Mouse (Mus musculus) neural tube, embryonic 11.5 days (tissue): ENCODE data around the gene Odf3l1. TPM values are rescaled to one million over a fixed set of nuclear protein-coding genes. Genes with fewer than 3 reads are reported as not detected.

Source experiments
- ATAC-seq: fragments of 200-750 bp; cut with Nextera tagmentation; 2 replicates; pipeline ENCODE4 v1.8.0; 2017; ENCODE audit warnings: moderate number of reproducible peaks, mild to moderate bottlenecking, moderate TSS enrichment, moderate library complexity; ENCODE audit not compliant: insufficient read depth, low FRiP score, low TSS enrichment
- DNase-seq: peaks from one replicate; pipeline ENCODE4 v3.0.0-alpha.2; 2015; ENCODE audit warnings: low spot score
- H3K27ac ChIP-seq: fragments of 300-500 bp; sonication (generic); 2 replicates; pipeline ENCODE4 v1.5.1; 2014; ENCODE audit warnings: low read depth, mild to moderate bottlenecking, low read length
- H3K27me3 ChIP-seq: fragments of 300-500 bp; sonication (generic); 2 replicates; pipeline ENCODE4 v1.6.1; 2014; ENCODE audit warnings: mild to moderate bottlenecking, low read length, mixed read lengths; ENCODE audit not compliant: control insufficient read depth, insufficient read depth
- H3K36me3 ChIP-seq: fragments of 300-500 bp; sonication (generic); 2 replicates; pipeline ENCODE4 v1.6.1; 2014; ENCODE audit warnings: mild to moderate bottlenecking, low read length, moderate library complexity, mixed read lengths; ENCODE audit not compliant: control insufficient read depth, insufficient read depth
- H3K4me1 ChIP-seq: fragments of 300-500 bp; sonication (generic); 2 replicates; pipeline ENCODE4 v1.6.1; 2014; ENCODE audit warnings: low read length, mixed read lengths; ENCODE audit not compliant: control insufficient read depth, insufficient read depth
- H3K4me2 ChIP-seq: fragments of 300-500 bp; sonication (generic); 2 replicates; pipeline ENCODE4 v1.6.1; 2014; ENCODE audit warnings: low read depth, mild to moderate bottlenecking, moderate library complexity
- H3K4me3 ChIP-seq: fragments of 300-500 bp; sonication (generic); 2 replicates; pipeline ENCODE4 v1.5.1; 2014; ENCODE audit warnings: low read depth, low read length
- H3K9ac ChIP-seq: fragments of 300-500 bp; sonication (generic); 2 replicates; pipeline ENCODE4 v1.6.1; 2014; ENCODE audit warnings: mild to moderate bottlenecking, low read length
- H3K9me3 ChIP-seq: fragments of 300-500 bp; sonication (generic); 2 replicates; pipeline ENCODE4 v1.6.1; 2016; ENCODE audit warnings: low read length; ENCODE audit not compliant: control insufficient read depth
- WGBS: fragments of 180-500 bp; shearing (Covaris S2); extraction: QIAGEN DNeasy Blood & Tissue Kit; methylation state at CpG from one replicate; pipeline ENCODE4 v1.1.7; 2014; 5-methylcytosine and 5-hydroxymethylcytosine counted together
- polyA plus RNA-seq: library from polyadenylated mRNA; unstranded; fragments of >200 nt; fragmentation: Nextera tagmentation; extraction: Ambion mirVana; gene quantifications from 2 replicates; pipeline ENCODE4 v1.2.1, GENCODE M21; 2014

Gene Odf3l1
- polyA plus RNA-seq, 1 experiment from 2014 or later, result not detected

- no peak for ATAC-seq
- Histone ChIP-seq H3K27ac (no peak overlapping the region), H3K9ac (no peak overlapping the region), H3K36me3 (no peaks in the 10 kb centered on the region), H3K4me1 (peaks cover 13% of the 10 kb centered on the region; the same call in 1 of the 2 replicates), H3K9me3 (no peaks in the 10 kb centered on the region), H3K4me2 (no peak overlapping the region), H3K4me3 (no peak overlapping the region), H3K27me3 (peaks cover 14% of the 10 kb centered on the region)
- WGBS, result 81% methylated on average over 5 of the region's 5 CpGs
- DNase-seq, result no peak
Observed at GRCm38 (mm10) chr9:56866430-56866829, 2.0 kb upstream of the Odf3l1 start.

- Histone ChIP-seq H3K36me3 (no peaks in the 10 kb centered on the region), H3K27me3 (peaks cover 14% of the 10 kb centered on the region), H3K27ac (no peak overlapping the region), H3K9me3 (no peaks in the 10 kb centered on the region), H3K4me3 (no peak overlapping the region), H3K4me2 (peak overlapping the region; percentile 51), H3K9ac (no peak overlapping the region), H3K4me1 (peaks cover 9% of the 10 kb centered on the region; the same call in 1 of the 2 replicates)
- DNase-seq (no peak), ATAC-seq (no peak)
- 74% methylated on average over 11 of the region's 11 CpGs for WGBS
Observed at GRCm38 (mm10) chr9:56865673-56866400, 1.4 kb upstream of the Odf3l1 start.

GRCm38 (mm10) chr9:56864832-56865231 lies 353 bp upstream of the Odf3l1 start, which contains the start of gene Cspg4:
Gene Cspg4 (plus strand): TSS chr9:56865033.
- ATAC-seq (no peak), DNase-seq (peak; percentile 54)
- Histone ChIP-seq H3K4me1 (peaks cover 9% of the 10 kb centered on the region; the same call in 1 of the 2 replicates), H3K4me3 (peak within 1 kb of the TSS; percentile 26), H3K27ac (no peak within 1 kb of the TSS), H3K9me3 (no peaks in the 10 kb centered on the region), H3K36me3 (no peaks in the 10 kb centered on the region), H3K4me2 (peak within 1 kb of the TSS; percentile 51), H3K9ac (peak within 1 kb of the TSS; percentile 29; the same call in 1 of the 2 replicates), H3K27me3 (peaks cover 14% of the 10 kb centered on the region)
- WGBS, result 4% methylated on average over 24 of the region's 24 CpGs

- ATAC-seq (no peak), DNase-seq (no peak)
- Histone ChIP-seq H3K4me1 (peaks cover 6% of the 10 kb centered on the region; the same call in 1 of the 2 replicates), H3K4me3 (no peak overlapping the region), H3K27ac (no peak overlapping the region), H3K36me3 (no peaks in the 10 kb centered on the region), H3K9me3 (no peaks in the 10 kb centered on the region), H3K4me2 (no peak overlapping the region), H3K9ac (no peak overlapping the region), H3K27me3 (peaks cover 14% of the 10 kb centered on the region)
- WGBS, result 65% methylated on average over 2 of the region's 2 CpGs
Observed at GRCm38 (mm10) chr9:56862863-56863262, 1.6 kb downstream of the Odf3l1 start.

- DNase-seq (no peak), ATAC-seq (no peak)
- H3K9ac ChIP-seq, result no peak overlapping the region
- peaks cover 6% of the 10 kb centered on the region; the same call in 1 of the 2 replicates for H3K4me1 ChIP-seq
- peaks cover 14% of the 10 kb centered on the region for H3K27me3 ChIP-seq
- H3K36me3 ChIP-seq, result no peaks in the 10 kb centered on the region
- 69% methylated on average over 15 of the region's 15 CpGs for WGBS
- no peak overlapping the region for H3K4me3 ChIP-seq
- no peak overlapping the region for H3K4me2 ChIP-seq
- no peaks in the 10 kb centered on the region for H3K9me3 ChIP-seq
- H3K27ac ChIP-seq, result no peak overlapping the region
Observed at GRCm38 (mm10) chr9:56860486-56861269, 3.8 kb downstream of the Odf3l1 start.

GRCm38 (mm10) chr9:56860035-56860434 lies 4.4 kb downstream of the Odf3l1 start:
- H3K27me3 ChIP-seq, result peaks cover 10% of the 10 kb centered on the region
- no peak overlapping the region for H3K27ac ChIP-seq
- ATAC-seq, result no peak
- no peaks in the 10 kb centered on the region for H3K36me3 ChIP-seq
- H3K4me1 ChIP-seq, result peaks cover 6% of the 10 kb centered on the region; the same call in 1 of the 2 replicates
- H3K9ac ChIP-seq, result no peak overlapping the region
- H3K9me3 ChIP-seq, result no peaks in the 10 kb centered on the region
- no peak overlapping the region for H3K4me3 ChIP-seq
- no peak overlapping the region for H3K4me2 ChIP-seq
- 90% methylated on average over 3 of the region's 3 CpGs for WGBS
- no peak for DNase-seq

GRCm38 (mm10) chr9:56857463-56857862 lies 7.0 kb downstream of the Odf3l1 start:
- Histone ChIP-seq H3K9me3 (no peaks in the 10 kb centered on the region), H3K4me3 (no peak overlapping the region), H3K27me3 (no peaks in the 10 kb centered on the region), H3K4me1 (no peaks in the 10 kb centered on the region), H3K4me2 (no peak overlapping the region), H3K27ac (no peak overlapping the region), H3K36me3 (no peaks in the 10 kb centered on the region), H3K9ac (no peak overlapping the region)
- no peak for DNase-seq
- 50% methylated on average over 3 of the region's 3 CpGs for WGBS
- ATAC-seq, result no peak

GRCm38 (mm10) chr9:56851778-56852177 lies 12.7 kb downstream of the Odf3l1 start:
- H3K4me1 ChIP-seq, result no peaks in the 10 kb centered on the region
- 48% methylated on average over 11 of the region's 11 CpGs for WGBS
- no peak overlapping the region for H3K27ac ChIP-seq
- H3K4me3 ChIP-seq, result no peak overlapping the region
- DNase-seq, result peak; percentile 30
- ATAC-seq, result no peak
- H3K9me3 ChIP-seq, result no peaks in the 10 kb centered on the region
- peak overlapping the region; percentile 5; the same call in 1 of the 2 replicates for H3K9ac ChIP-seq
- H3K4me2 ChIP-seq, result no peak overlapping the region
- H3K36me3 ChIP-seq, result no peaks in the 10 kb centered on the region
- H3K27me3 ChIP-seq, result no peaks in the 10 kb centered on the region
